Mouse (Mus musculus): ENCODE measurements at regions not wholly inside any gene's neighbourhood (a gene's known extent, or its start where the extent isn't known, plus 50 kb on each side); places are given as distances from the start of the nearest gene placed in this dataset.

- DNase-seq, result no peak
Observed at GRCm38 (mm10) chrX:60833456-60833855, 59.8 kb downstream of the Sox3 start.

DNA sequence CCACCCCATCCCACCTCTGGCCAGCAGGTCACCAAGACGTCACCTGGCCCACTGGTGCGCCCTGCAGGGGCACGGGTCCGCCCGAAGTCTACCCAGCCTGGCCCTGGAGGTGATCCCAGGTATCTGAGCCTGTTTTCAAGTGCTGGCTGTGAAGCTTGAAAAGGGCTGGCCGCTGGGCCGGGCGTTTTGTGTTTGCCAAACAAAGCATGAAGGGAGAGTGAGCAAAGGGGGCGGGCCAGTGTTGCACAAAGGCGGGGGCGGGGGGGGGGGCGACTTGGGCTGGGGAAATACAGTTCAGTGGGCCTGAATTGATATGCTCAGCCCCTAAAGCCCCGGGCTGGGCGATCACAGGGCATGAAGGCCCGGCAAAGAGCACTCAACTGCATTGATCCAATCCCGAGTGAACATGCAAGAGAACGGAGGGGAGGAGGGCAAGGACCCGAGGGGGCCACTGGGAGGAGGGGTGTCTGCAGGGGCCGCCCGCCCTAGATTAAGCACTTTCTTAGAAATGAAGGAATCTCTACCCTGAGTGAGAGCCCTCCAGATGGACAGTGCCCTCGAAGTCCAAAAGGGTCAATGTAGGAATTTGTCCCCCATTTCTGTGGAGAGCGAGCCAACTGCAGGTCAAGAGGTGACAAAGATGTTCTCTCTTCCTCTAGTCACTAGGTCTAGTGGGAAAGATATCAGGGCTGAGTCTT is 61.8 kb downstream of the Sox3 start:
- peak; percentile 1 for DNase-seq

DNA sequence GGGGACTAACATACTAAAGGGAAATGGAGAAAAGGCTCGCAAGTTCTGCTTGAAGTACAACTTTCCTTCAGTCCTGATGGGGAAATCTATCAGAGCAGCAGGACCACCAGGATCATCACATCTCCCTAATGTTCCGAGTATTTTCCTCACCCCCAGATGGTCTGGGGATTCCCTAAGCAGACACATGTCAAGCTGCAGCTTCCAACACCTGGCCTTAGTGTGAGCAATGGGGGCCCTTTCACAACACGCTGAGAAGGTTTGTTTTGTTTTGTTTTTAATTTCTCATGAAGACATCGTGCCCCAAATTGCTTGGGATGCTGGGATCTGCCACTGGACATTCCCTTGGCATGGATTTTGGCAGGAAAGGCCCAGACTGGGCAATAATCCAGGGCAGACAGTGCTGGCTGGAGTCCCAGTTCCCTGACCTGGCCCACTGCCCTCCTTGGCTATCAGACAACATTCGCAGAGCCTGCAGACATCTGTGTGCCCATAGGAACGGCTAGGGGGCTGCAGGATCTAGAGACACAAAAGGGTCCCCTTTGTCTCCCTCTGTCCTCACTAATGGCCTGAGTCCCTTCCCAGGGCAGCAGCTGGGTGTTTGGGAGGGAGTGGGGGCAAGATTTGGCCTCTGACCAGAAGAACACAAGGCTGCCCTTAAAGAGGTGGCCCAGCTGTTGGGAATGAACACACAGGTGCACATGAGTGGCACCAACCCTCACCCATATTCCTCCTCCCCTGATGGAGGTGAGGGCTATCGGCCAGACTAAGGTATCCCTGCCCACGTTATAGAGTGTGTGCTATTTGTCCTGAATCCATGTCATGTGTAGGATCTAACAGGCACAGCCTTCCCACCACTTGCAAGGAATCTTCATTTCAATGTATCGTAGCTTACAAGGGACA is 67.8 kb downstream of the Sox3 start:
- peak; percentile 33 for DNase-seq

DNA sequence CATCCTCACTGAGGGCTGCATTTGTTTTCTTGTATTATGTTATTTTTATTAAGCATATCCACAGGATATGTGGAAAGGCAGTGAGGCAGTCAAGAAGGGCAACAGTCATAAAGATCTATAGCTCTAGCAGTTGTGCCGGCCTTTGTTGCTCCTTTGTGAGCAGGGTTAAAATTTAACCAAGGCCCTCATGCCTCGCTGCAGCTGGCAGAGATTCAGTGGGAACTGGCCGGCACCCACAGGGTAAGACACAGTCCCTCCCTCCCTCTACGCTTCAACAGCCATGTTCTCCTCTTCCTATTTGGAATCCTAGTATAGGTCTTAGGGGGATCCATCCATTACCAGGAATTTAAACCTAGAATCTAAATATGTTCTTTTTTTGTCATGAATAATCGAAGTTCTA is 94.7 kb downstream of the Sox3 start:
- no peak for DNase-seq

GRCm38 (mm10) chrX:60780766-60781165 is 112.5 kb downstream of the Sox3 start:
- DNase-seq, result no peak

DNA sequence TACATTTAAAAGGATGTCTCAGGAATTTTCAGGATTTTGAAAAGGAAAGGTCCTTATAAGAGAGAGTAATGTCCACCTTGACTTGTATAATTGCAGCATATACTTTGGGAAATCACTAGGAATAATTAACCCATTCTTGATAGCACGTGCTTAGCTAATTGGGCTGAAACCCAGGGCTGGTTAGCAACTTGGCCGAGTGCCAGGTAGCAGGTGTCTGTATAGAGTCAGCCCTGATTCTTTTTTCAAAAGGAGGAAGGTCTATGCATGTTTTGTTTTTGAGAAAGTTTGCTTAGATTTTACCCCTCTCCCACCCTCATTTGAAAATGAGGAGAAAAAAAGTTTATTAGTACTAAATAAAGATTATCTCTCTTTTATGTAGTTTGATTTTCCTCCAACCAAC is 113.1 kb downstream of the Sox3 start:
- DNase-seq, result peak; percentile 8

DNA sequence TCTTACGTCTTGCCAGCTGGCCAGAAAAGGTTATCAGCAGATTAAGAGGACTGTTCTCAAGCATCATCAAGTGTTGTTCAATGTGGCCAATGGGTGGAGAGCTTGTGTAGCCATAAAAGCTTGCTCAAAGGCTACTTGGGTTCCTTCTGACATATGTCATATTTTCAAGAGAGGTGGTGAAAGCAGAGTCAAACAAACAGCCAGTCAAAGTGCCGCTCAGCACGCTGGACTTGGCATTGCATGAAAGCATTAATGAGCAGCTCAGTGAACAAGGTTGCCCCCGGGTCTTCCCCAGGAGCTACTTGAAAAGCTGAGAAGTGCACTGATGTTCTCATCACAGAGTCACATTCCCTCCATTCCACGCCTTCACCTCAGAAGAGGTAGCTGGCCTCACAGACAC is 119.6 kb downstream of the Sox3 start:
- no peak for DNase-seq

DNA sequence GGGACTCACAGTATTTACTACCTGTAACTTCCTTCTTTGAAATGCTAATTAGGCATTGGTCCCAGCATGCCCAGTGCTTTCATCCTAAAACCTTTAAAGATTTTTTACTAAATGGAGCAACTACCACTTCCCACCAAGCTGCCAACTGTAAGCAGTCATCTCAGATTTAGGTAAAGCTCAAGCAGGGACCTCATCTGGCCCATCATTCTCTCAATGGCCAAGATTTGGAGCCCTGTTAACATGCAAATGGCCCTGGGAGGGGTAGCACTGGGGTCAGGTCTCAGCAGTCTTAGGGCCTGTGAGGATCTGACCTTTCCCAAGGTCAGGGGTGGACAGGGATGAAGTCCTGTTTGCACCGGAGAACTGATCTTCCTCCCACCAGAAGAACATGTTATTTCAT is 120.8 kb downstream of the Sox3 start:
- no peak for DNase-seq

- DNase-seq, result no peak
Observed at GRCm38 (mm10) chrX:60750456-60750855, 142.8 kb downstream of the Sox3 start.

- no peak for DNase-seq
Observed at GRCm38 (mm10) chrX:60743971-60744370, 149.3 kb downstream of the Sox3 start.

DNA sequence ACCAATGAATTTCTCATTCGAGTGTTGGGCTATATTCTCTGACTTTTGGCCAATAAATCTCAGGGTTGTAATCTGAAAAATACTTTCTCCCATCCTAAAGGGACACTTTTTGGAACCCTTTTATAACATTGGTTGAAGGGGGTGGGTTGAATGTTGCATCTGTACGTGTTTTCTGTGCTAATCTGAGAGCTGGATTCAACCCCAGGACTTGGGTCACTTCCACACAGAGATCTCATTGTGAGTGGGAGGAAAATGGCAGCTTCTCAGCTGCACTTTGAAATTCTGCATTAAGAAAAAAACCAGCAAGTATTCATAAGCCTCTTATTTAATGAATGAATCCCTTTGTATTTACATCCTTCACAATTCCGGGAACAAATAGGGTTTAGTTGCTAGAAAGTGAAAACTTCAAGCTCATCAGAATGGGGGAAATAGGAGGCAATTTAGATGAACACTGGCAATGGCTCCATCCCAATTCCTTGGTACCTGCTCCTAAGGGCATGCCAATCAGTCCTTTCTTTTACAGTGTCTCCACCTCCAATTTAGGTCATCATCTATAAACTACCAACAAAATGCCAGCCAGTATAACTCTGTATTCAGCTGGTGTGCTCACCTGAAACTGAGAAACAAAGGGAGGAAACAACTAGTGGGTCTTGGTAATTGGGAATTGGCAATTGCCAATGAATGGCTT is 150.1 kb downstream of the Sox3 start:
- no peak for DNase-seq

GRCm38 (mm10) chrX:60719428-60720151 is 127.1 kb upstream of the Atp11c start:
- DNase-seq, result no peak

- DNase-seq, result no peak
Observed at GRCm38 (mm10) chrX:60718794-60719193, 126.3 kb upstream of the Atp11c start.

DNA sequence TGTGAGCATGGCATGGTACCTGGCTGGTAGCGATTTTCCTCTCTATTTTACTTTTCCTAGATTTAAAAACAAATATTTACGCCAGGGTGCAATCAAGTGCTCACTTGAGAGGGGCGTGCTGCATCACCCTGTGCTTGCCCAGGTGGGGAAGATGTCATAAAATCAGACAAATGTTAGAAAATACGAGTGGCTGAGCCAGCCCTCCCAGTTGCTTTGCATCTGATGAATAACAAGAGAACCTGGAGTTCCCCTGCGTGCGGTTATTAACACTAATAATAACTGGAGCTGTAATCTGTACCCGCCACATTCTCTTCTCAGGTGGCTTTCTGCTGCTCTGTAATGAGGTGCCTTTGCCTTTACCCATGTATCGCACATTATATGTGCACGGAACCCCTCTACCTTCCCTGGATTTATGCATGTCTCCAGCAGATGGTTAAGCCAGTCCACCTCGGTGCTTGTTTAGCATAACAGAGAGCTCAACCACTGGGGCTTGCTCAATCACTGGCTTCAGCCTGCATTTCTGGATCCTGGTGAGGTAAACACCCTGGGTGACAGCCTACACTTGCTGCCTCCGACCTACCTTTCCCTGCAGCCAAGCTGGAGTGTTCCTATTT is 125.8 kb upstream of the Atp11c start:
- no peak for DNase-seq

DNA sequence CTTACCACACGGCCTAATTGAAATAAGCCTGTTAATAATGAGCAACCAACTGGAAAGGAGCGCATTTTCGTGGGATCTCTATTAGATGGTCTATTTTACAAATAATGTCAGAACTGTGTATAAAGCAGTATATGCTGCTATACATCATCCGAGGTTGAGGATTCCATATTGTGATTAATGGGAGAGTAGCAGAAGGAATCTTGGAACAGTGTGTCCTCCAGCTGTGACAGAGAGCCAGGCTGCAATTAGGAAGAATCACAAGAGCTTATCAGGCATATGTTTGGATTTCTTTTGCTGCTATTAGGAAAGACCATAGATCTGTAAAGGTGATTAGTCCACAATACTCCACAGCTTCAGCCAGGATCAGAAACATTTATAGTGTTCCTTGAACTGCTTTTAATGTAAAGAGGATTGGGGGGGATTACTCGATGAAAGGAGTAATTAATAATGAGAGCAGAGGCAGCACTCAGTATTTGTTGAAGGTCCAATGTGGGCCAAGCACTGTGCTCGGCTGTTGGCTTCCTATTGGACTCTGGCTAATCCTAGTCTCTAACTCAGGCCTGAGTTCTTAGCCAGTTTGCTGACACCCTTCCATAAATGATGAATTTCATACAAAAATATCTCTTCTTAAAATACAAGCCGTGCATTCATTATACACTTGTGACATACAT is 88.7 kb upstream of the Atp11c start:
- no peak for DNase-seq

DNA sequence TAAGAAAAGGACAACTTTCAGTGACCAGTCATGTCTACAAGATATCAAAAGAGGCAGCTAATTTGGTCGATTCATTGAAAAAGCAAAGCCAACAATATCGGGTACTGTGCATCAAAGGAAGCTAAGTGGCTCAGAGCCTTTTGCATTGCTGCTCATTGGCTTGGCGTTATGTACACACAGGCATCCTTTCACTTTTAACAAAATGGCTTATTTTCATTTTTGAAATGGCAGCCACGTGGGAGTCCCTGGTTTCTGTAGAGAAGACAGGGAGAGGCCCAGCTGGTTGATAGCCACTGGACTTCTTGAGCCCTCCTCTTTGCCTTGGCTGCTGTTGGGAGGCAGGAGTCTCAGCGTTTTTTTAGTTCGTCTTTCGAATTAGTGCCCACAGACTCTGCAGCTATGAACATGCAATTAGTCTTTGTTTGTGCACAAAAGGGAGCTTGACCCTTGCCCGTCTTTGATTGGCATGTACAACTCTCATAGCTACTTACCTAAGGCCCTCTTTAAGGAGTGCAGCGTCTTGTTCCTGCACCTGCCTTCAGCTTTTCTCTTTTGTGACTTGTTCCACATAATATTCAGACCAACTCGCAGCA is 52.3 kb upstream of the Atp11c start:
- DNase-seq, result no peak

Data from right cerebral cortex, postnatal 4 days (tissue).